Mouse (Mus musculus): Measurements from ENCODE around the gene Smtnl1.

The Smtnl1 gene

GRCm38 (mm10) chr2:84793154-84793553 lies 29.3 kb downstream of the Smtnl1 start:
- in situ Hi-C loops (cut with MseI, MboI): no loop called here

GRCm38 (mm10) chr2:84792516-84792915 lies 29.9 kb downstream of the Smtnl1 start:
- in situ Hi-C loops (cut with MseI, MboI): no loop called here

DNA sequence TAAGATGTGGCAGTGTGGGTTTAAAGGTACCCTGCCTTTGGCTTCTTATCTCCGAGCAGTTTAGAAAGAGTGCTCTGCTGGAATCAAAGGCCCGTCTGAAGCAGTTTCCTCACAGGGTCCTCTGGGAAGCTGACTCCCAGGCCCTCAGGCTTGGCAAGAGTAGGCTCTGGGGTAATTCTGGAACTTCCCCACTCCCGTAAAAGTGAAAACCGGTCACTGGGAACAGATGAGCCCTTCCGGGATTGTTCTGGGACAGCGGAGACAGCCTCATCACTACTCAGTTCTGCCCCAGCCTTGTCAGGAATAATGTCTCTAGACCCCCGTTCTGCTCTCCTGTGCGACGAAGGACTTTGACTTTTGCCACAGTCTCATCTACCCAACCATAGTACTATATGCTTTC lies 32.0 kb downstream of the Smtnl1 start:
- in situ Hi-C loops (cut with MseI, MboI): no loop called here

GRCm38 (mm10) chr2:84788316-84788715 lies 34.1 kb downstream of the Smtnl1 start:
- in situ Hi-C loops (cut with MseI, MboI): no loop called here

DNA sequence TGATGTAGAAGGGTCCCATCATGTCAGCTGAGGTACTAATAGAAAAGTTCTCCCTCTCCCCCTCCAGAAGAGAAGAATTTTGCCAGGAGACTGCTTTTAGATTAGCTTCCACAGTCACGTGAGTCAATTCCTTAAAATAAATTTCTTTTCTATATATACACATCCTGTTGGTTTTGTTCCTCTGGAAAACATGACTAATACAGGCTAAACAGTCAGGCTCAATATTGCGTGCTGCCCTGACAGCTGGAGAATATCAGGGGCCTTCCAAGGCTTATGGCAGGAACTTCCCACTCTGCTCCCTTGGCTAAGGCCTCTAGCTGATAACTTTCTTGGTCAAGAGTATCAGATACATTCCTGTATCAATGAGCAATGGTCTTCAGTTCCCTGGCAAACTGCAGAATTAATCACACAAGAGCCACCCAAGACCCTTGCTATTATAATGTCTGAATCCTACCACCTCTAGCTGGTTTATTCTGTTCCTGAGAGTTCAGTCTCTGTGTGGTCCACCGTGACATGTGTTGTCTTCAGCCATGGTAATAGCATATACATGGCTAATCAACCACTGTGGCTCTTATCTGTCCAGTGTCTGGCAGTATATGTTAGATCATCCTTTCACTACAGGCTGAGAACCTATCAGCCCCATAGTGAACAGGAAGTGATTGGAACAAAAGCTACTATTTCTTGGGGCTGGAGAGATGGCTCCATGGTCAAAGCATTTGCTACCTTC lies 38.4 kb downstream of the Smtnl1 start:
- in situ Hi-C loops (cut with MseI, MboI): no loop called here

- in situ Hi-C loops (cut with MseI, MboI): no loop called here
These were observed 39.1 kb downstream of the Smtnl1 start for GRCm38 (mm10) chr2:84783315-84783714.

DNA sequence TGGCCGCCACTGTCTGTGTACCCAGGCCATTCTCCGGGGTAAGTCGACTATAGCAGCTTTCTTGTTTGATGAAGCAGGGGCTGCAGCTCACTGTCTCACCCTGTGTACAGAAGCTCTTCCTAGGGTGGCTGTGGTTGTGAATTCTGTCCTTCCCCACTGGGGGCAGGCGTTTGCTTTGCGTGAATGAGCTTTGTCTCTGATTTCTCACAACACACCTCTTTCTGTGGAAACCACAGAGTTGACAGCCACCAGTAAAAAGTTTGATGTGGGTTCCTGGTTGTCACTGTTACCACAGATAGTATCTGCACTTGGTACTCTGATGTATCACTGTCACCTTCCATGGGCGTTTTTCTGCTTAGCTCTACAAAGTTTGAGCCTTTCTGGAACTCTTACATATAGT lies 43.2 kb downstream of the Smtnl1 start:
- in situ Hi-C loops (cut with MseI, MboI): no loop called here

DNA sequence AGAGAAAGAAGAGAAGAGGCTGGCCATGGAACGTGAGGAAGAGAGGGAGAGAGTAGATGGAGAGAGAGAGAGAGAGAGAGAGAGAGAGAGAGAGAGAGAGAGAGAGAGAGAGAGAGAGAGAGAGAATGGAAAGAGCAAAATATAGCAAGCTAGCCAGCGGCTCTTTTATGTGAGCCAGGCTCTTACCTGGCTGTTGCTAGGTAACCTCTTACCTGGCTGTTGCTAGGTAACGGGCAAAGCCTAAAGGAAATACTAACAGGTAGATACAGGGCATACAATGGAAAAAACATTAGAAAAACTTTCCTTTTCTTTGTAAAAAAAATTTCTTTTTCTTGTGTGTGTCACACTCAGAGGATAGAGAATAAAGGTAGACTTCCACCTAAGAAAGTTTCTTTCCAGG lies 44.7 kb downstream of the Smtnl1 start:
- in situ Hi-C loops (cut with MseI, MboI): no loop called here

DNA sequence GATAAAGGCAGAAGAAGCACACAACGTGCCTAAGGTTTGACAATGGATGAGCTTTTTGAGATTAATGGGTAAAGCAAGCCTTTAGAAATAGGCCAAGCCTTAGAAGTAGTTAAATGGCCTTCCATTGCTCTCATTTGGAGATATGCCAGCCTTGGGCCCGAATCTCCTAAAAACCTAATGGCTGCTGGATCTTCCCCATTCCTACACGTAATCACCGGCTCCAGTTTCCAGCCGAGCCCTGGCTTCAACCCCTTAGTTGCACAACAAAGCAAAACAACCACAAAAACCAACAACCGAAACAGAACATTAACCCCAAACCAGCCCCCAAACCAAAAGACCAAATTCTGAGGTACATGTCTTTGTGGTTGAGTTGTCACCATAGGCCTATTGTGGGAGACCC lies 46.8 kb downstream of the Smtnl1 start:
- in situ Hi-C loops (cut with MseI, MboI): no loop called here

GRCm38 (mm10) chr2:84775241-84775640 lies 47.2 kb downstream of the Smtnl1 start, which contains the start of gene Serping1:
Serping1 (minus strand) TSS chr2:84775444.
- in situ Hi-C loops (cut with MseI, MboI): no loop called here

- in situ Hi-C loops (cut with MseI, MboI): no loop called here
These were observed 47.7 kb downstream of the Smtnl1 start for GRCm38 (mm10) chr2:84774751-84775150.

DNA sequence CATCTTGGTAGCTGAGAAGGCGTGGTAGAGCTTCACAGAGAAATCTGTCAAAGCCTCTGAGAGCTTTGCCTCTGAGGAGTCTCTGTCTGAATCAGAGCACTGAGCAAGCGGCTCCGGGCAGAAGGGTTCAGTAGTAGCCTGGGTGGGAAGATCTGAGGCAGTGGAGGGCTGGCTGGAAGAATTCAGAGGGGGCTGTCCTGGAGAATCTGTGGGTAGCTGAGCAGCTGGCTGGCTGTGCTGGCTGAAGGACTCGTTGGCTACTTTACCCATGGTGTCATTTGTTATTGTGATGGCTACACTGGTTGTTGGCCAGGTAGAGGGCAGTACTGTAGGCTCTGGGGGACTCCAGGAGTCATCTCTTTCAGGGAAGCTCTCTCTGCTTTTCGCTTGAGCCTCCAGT lies 49.3 kb downstream of the Smtnl1 start:
- in situ Hi-C loops (cut with MseI, MboI): no loop called here

DNA sequence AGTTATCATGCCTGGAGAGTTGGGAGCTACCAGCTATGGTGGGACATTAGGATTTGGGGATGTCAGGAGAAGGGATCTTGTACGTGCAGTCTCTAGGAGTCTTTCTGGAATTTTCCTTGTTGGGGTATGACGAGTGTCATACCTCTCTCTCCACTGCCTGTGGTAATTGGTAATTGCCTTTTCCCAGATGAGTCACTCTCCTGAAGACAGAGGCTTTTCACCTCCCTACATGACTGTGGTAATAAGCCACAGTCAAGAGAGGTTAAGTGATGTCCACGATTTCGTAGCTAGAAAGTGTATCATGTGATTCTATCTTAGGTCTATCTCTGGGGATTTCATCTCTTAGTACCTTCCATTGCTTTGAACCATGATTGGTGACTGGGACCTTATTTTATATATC lies 50.0 kb downstream of the Smtnl1 start:
- in situ Hi-C loops (cut with MseI, MboI): no loop called here

DNA sequence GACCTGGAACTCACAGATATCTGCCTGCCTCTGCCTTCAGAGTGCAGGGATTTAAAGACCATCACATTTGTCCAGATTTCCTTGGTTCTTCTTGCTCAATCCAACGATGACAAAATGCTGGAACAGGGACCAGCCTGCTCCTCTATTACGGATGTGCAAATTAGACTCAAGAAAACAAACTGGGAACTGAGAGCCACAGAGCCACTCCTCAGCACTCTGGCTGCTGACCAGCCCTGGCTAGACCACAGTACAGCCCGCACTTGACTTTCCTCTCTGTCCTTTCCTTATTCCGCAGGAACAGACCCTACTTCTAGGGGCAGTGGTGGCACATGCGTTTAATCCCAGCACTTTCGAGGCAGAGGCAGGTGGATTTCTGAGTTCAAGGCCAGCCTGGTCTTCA lies 52.0 kb downstream of the Smtnl1 start:
- in situ Hi-C loops (cut with MseI, MboI): no loop called here

GRCm38 (mm10) chr2:84762818-84763217 lies 59.6 kb downstream of the Smtnl1 start:
- in situ Hi-C loops (cut with MseI, MboI): no loop called here

DNA sequence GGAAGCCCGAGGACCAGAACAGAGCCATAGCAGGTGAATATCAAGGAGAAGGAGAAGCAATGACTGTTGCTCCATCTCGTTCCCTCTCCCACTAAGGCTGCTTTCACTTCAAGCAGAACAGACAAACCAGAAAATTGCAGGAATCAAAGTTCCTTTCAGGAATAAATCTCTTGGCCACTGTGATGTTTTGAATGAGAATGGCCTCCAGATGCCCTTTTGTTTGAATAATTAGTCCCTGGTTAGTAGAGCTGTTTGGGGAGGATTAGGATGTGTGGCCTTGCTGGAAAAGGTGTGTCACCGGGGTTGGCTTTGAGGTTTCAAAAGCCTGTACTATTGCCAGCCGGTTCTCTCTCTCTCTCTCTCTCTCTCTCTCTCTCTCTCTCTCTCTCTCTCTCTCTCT lies 60.2 kb downstream of the Smtnl1 start:
- in situ Hi-C loops (cut with MseI, MboI): no loop called here

DNA sequence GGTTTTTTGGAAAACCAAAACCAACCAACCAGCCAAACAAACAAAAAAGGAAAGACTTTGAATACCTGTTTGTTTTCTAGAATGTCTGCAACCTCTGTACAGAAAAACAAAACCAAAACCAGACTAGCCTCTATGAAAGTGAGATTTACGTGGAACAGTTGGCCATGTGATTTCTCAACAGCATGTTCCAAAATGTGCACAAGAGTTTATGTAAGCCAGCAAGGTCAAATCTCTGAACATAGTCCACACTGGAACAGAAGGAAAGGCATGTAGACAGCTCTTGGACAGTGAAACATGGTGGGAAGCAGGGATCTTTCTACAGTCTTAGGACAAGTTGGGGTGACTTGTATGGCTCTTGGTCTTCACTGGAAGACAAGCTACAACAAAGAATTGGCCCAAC lies 60.6 kb downstream of the Smtnl1 start:
- in situ Hi-C loops (cut with MseI, MboI): no loop called here

GRCm38 (mm10) chr2:84761309-84761708 lies 61.1 kb downstream of the Smtnl1 start:
- in situ Hi-C loops (cut with MseI, MboI): no loop called here

Measured in mouse trophoblast stem cell (cell line).